Mouse (Mus musculus): ENCODE measurements around the gene Hoxb13.

- TF ChIP-seq CTCF (IDR thresholded peaks at IDR 0.05; ENCODE audit: low read depth) (no peak), EP300 (IDR thresholded peaks at IDR 0.05; ENCODE audit: low read depth) (no peak)
These were observed 25.1 kb upstream of the Hoxb13 start for GRCm38 (mm10) chr11:96169016-96169415.

All from liver, postnatal 0 days (tissue).